Mouse (Mus musculus): Measurements from ENCODE around the gene Hist1h3h.
A peak's percentile ranks its signal among the peaks of the same experiment; 100 is the strongest.

Gene Hist1h3h

GRCm38 (mm10) chr13:21727948-21728572, 10.6 kb downstream of the Hist1h3h start:
- DNase-seq (ENCODE audit: low read depth), result no peak

DNA sequence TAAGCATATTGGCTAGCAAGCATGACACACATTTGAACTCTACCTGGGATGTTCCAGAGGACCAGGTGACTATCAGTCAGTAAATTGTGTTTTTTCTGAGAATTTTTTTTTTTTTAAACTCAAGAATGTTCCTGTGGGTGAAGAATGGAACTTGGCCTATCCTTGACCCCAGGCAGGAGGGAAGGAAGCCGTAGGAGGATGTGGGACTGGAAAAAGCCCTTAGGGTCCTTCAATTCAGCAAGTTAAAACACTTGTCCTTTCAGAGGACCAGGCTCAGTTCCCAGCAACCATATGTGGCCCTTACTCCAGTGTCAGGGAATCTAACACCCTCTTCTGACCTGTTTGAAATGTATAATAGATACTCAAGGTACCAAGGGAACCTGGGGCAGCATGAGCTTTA, 12.1 kb downstream of the Hist1h3h start:
- no peak for DNase-seq (ENCODE audit: low read depth)

GRCm38 (mm10) chr13:21733466-21733865, 16.0 kb downstream of the Hist1h3h start:
- DNase-seq (ENCODE audit: low read depth), result peak; percentile 23

- DNase-seq (ENCODE audit: low read depth), result peak; percentile 88
Observed at GRCm38 (mm10) chr13:21734010-21734905, 16.8 kb downstream of the Hist1h3h start.

DNA sequence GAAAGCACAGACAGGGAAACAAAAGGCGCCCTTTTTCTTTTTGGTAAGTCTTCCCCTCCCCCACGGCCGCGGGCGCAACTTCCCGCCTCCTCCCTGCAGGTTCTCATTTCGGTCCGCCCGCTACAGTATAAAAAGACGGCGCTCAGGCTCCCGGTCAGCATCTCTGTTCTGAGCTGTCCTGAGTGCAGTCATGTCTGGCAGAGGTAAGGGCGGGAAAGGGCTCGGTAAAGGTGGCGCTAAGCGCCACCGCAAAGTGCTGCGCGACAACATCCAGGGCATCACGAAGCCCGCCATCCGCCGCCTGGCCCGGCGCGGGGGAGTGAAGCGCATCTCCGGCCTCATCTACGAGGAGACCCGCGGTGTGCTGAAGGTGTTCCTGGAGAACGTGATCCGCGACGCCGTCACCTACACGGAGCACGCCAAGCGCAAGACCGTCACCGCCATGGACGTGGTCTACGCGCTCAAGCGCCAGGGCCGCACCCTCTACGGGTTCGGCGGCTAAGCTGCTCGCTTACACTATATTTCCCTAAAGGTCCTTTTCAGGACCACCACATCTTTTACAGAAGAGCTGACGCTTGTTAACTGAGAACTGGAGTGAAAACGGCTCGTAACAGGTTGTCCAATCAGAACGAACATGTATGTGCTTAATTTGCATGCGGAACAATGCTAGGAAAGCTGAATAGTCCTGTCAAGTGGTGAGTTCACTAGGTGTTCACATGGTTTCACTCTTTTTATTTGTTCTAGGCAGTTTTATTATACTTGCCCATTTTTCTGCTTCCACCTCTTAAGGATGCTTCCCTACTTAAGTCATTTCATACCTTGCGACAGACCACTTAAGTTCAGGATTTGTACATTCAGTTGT, 17.7 kb downstream of the Hist1h3h start, which contains the start of gene Hist1h4j:
Gene Hist1h4j, plus strand, starts transcription at position 159 of the 862 bp plus-strand sequence.
- DNase-seq (ENCODE audit: low read depth), result peak; percentile 81

- DNase-seq (ENCODE audit: low read depth), result no peak
Observed at GRCm38 (mm10) chr13:21745006-21745405, 27.5 kb downstream of the Hist1h3h start.

DNA sequence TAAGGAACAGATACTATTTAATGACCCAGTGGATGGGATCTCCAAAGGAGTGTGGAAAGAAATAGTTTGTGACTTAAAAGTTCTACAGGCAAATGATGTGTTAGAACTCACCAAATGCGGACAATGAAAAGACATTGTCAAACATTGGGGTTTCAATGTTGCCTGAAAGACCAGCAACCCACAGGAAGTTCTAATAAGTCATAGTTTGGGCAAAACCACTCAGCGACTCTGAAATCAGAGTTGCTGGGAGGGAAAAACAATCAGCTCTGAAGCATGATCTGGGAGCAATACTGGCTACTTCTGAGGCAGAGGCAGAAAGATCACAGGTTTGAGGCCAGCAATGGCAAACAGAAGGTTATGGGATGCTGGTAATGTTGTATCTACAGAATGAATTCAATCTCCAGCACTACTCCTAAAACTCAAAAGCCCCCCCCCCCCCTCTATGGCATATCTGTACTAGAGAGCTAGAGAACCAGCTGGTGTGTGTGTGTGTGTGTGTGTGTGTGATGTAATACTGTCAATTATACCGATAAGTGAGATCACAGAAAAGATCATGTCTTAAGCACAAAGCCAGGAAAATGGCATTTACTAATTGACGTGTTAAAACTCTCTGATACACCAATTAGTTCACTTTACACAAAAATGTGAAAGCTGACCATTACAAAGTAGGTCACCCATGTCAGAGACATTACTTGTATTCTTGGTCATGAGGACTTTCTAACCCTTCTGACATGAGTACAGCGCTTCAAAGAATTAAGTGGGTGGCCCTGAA, 32.1 kb downstream of the Hist1h3h start:
- DNase-seq (ENCODE audit: low read depth), result peak; percentile 62

- DNase-seq (ENCODE audit: low read depth), result peak; percentile 89
Observed at GRCm38 (mm10) chr13:21750159-21751017, 32.9 kb downstream of the Hist1h3h start, which contains the start of gene Hist1h4k. Hist1h4k (minus strand) TSS chr13:21750505.

DNA sequence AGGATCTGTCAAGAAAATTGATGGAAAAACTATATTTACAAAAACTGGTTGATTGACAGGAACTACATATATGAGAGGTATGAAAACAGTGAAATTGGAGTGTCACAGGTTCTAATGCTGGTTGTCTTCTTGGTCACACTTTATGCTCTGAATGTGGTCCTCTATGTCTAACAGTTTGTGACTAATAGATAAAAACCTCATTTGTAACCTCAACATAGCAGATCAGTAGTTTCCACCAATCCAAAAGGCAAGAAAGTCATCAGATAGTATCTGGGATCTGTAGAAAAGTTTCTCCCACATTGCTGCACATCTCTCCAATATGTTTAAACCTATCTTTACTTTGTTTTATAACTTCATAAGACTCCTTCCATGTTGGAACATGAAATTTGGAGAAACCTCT, 34.0 kb downstream of the Hist1h3h start:
- no peak for DNase-seq (ENCODE audit: low read depth)

DNA sequence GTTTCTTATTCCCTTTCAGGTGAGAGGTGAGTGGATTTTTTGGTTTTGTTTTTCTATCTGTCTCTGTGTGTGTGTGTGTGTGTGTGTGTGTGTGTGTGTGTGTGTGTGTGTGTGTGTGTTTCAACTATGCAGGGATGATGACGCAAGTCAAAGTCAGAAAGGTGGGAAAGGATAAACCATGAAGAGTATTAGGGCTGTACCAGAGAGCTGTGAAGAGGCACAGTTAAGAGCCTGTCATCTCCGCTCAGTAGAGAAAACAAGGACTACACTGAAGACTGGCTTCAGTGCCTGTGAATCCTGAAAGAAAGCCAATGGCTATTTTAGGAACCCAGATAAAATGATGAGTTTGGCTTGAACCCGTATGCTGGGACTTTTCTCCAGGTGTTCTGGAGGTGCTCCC, 34.4 kb downstream of the Hist1h3h start:
- no peak for DNase-seq (ENCODE audit: low read depth)

- DNase-seq (ENCODE audit: low read depth), result no peak
Observed at GRCm38 (mm10) chr13:21752356-21752755, 34.9 kb downstream of the Hist1h3h start.

GRCm38 (mm10) chr13:21753051-21753523, 35.6 kb downstream of the Hist1h3h start:
- no peak for DNase-seq (ENCODE audit: low read depth)

DNA sequence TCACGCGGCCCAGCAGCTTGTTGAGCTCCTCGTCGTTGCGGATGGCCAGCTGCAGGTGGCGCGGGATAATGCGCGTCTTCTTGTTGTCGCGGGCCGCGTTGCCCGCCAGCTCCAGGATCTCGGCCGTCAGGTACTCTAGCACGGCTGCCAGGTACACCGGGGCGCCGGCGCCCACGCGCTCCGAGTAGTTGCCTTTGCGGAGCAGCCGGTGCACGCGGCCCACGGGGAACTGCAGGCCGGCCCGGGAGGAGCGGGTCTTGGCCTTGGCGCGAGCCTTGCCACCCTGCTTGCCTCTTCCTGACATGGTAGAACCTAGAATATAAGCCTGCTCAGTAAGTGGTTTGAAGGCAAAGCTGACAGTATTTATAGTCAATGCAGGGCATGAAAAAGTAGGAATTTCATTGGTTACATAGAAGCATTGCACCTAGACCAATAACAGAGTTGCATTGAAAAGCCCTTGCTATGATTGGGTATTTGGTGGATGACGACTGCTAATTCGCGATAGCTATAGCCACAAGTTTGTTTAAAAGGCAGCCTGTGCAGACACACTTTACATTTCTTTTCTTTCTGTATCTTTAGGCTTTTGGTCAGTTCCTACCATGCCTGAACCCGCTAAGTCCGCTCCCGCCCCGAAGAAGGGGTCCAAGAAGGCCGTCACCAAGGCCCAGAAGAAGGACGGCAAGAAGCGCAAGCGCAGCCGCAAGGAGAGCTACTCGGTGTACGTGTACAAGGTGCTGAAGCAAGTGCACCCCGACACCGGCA, 36.2 kb downstream of the Hist1h3h start, which contains the start of the genes Hist1h2ak and Hist1h2bn:
Gene Hist1h2ak, minus strand, starts transcription at position 304 of the 762 bp plus-strand sequence.
Gene Hist1h2bn, plus strand, starts transcription at position 600 of the 762 bp plus-strand sequence.
- peak; percentile 93 for DNase-seq (ENCODE audit: low read depth)

GRCm38 (mm10) chr13:21754294-21755001, 37.0 kb downstream of the Hist1h3h start:
- peak; percentile 55 for DNase-seq (ENCODE audit: low read depth)

DNA sequence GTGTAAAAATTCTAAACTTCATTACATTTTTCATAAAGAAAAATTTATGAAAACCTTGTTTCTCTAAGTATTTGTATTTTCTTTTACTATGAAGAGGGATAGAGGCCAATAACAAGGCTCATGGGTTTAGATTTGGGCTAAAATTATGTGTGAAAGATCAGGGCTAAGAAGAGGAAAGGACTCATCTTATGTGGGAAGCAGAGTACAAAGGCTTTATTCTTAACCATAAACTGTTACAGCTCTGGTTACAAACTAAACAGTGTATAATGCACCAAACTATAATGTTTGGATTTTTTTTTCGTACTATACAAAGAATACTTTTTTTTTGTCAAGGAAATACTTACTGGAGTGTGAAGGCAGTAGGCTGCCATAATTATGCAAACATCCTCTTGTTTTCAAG, 38.2 kb downstream of the Hist1h3h start:
- DNase-seq (ENCODE audit: low read depth), result no peak

Measured in naive thymus-derived CD4-positive, alpha-beta T cell, adult 2 months (primary cell).